Mouse (Mus musculus): Measurements from ENCODE around the gene Flrt1.

- no peak for TF ChIP-seq ZMIZ1 (IDR thresholded peaks at IDR 0.05; ENCODE audit: low read depth, low read length)
- TF ChIP-seq BHLHE40 (IDR thresholded peaks at IDR 0.05; ENCODE audit: low read depth, low read length), result no peak
- TF ChIP-seq MEF2A (IDR thresholded peaks at IDR 0.05; ENCODE audit: borderline replicate concordance, low read depth, low read length), result no peak
- no peak for TF ChIP-seq MAFK (IDR thresholded peaks at IDR 0.05; ENCODE audit: insufficient replicate concordance, low read length)
- no peak for TF ChIP-seq POLR2A (IDR thresholded peaks at IDR 0.05; ENCODE audit: low read depth, low read length)
- TF ChIP-seq CTCF (conservative IDR thresholded peaks at IDR 0.05 in 1 of 2, IDR thresholded peaks at IDR 0.05 in 1 of 2; ENCODE audit: low read depth in 2 of 2, low read length in 2 of 2), result no peak
- no peak for TF ChIP-seq USF2 (conservative IDR thresholded peaks at IDR 0.05; ENCODE audit: low read depth, low read length)
Measured at GRCm38 (mm10) chr19:7073997-7074781, 31.3 kb downstream of the Flrt1 start.

All from CH12.LX (cell line).